Mouse (Mus musculus) brain, adult 10 weeks (tissue): ENCODE results near the gene Sox8. TPM values are rescaled to one million over a fixed set of nuclear protein-coding genes. Genes with fewer than 3 reads are reported as not detected.

Experiments
- polyA plus RNA-seq: library from polyadenylated mRNA; stranded (reverse); fragments of 350-450 nt; fragmentation: Illumina TruSeq; extraction: RNeasy Lipid Tissue Mini Kit (QIAGEN cat#74804); gene quantifications from one replicate; pipeline ENCODE4 v1.2.3, GENCODE M21; 2015; ENCODE audit warnings: low read depth, low replicate concordance

Sox8 gene
- polyA plus RNA-seq = 37.3 TPM

DNA sequence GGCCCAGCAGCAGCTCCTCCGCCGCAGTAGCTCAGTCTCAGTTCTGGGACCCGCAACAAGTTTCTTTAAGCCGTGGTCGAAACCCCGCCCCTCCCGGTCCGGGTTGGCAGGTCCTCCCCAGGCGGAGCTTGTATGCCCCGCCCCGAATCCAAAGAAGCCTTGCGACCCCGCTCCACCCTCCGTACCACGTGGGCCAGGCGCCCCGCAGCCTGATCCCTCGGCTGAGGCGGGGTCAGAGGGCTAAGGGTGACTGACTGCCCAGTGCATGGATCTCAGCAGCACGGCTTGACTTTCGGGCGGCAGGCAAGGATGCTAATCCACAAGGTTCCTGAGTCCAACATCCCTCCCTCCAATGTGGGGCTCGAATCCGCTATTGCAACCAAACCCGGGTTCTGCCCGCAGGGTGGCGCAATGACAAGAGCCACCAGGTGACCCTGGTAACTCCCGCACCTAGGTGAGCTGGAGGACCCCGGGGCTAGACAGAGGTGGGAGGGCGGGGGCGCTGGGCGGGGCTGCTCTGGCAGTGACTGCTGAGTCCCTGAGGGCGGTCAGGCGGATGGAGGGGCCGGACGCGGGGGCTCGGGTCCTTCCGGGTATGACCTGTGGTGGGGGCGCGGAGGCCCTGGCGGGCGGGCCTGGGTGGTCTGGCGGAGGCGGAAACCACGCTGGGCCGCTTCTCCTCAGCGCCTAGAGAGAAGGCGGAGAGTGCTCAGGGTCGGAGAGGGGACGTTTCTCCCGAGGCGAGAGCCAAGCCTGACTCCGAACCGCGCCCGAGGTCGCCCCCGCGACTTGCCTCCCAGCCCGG lies at the start of gene Sox8:
Sox8 (minus strand) TSS at position 39 of the 805 bp plus-strand sequence.

GRCm38 (mm10) chr17:25578920-25579319 lies 8.4 kb upstream of the Sox8 start, which contains the start of gene Lmf1:
Gene Lmf1, plus strand, starts transcription at chr17:25579085.

Other genes starting within 250 kb of the Sox8 start
- not detected for gene Tpsab1, start 225.1 kb downstream of the Sox8 start, polyA plus RNA-seq
- gene Tpsb2, start 204.4 kb downstream of the Sox8 start, polyA plus RNA-seq = 0.45 TPM
- not detected for gene Tpsg1, start 201.4 kb downstream of the Sox8 start, polyA plus RNA-seq
- 24.6 TPM for gene Cacna1h, start 136.9 kb downstream of the Sox8 start, polyA plus RNA-seq
- 0.89 TPM for gene Tekt4, start 116.1 kb downstream of the Sox8 start, polyA plus RNA-seq
- 0.22 TPM for gene Sstr5, start 73.4 kb downstream of the Sox8 start, polyA plus RNA-seq
- gene Lmf1, start 8.4 kb upstream of the Sox8 start, polyA plus RNA-seq = 17.9 TPM
- 297 TPM for gene Gng13, start 146.5 kb upstream of the Sox8 start, polyA plus RNA-seq
- gene Chtf18, start 156.7 kb upstream of the Sox8 start, polyA plus RNA-seq = 1.5 TPM
- 78.9 TPM for gene Rpusd1, start 157.0 kb upstream of the Sox8 start, polyA plus RNA-seq
- gene Mslnl, start 165.4 kb upstream of the Sox8 start, polyA plus RNA-seq = 0.33 TPM
- 2.9 TPM for gene Msln, start 183.7 kb upstream of the Sox8 start, polyA plus RNA-seq
- gene Narfl, start 203.1 kb upstream of the Sox8 start, polyA plus RNA-seq = 32.3 TPM
- 139 TPM for gene Haghl, start 215.0 kb upstream of the Sox8 start, polyA plus RNA-seq
- 0.62 TPM for gene Ccdc78, start 215.9 kb upstream of the Sox8 start, polyA plus RNA-seq
- gene Fam173a, start 222.2 kb upstream of the Sox8 start, polyA plus RNA-seq = 88.4 TPM
- 1.7 TPM for gene AC134908.4, start 225.0 kb upstream of the Sox8 start, polyA plus RNA-seq
- 128 TPM for gene Metrn, start 226.4 kb upstream of the Sox8 start, polyA plus RNA-seq
- 572 TPM for gene Fbxl16, start 238.4 kb upstream of the Sox8 start, polyA plus RNA-seq